Mouse (Mus musculus): ENCODE measurements around the gene Olfr221. TPM values are rescaled to one million over a fixed set of nuclear protein-coding genes. Genes with fewer than 3 reads are reported as not detected.

The Olfr221 gene
- polyA plus RNA-seq, 1 experiment from 2014 or later, result not detected

DNA sequence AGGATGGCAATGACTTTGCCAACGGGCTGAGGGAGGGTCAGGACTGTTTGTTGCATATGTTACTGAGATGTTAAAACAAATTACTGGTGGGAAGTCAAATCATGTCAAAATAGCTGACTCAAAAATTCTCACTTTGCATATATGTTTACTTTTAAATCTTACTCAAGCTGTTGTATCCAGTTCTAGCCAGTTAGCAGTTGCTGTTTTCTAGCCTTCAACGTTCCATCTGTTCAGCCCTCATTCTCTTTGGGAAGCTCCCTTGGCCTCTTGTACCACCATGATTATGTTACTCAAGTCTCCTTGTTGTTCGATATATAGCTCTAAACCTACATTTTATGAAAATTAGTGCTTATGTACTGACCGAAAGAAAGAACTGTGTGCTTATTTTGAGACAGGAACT is 15.9 kb downstream of the Olfr221 start:
- H3K27me3 ChIP-seq (ENCODE audit: insufficient read depth, poor library complexity, severe bottlenecking), result no peaks in the 10 kb centered on the region
- peaks cover 21% of the 10 kb centered on the region for H3K4me1 ChIP-seq (replicated peaks)
- no peak overlapping the region for H3K27ac ChIP-seq
- no peak overlapping the region for H3K4me3 ChIP-seq
- H3K9me3 ChIP-seq, result no peaks in the 10 kb centered on the region
- no peaks in the 10 kb centered on the region for H3K36me3 ChIP-seq
- DNase-seq (ENCODE audit: low spot score), result no peak
- WGBS, result 92% methylated on average over 4 of the region's 4 CpGs

DNA sequence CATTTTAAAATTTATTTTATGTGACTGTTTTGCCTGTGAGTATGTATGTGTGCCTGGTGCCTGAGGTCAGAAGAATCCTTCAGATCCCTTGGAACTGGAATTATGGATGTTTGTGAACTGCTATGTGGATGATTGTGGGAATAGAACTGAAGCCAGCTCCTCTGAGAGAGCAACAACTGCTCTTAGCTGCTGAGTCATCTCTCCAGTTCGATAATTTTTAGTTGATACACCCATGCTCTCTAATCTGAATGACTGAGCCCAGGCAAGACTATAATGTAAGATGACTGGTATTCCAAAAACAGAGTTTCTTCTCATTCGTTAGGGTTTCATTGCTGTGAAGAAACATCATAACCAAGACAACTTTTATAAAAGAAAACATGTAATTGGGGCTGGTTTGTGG is 18.1 kb downstream of the Olfr221 start:
- 89% methylated on average over 2 of the region's 2 CpGs for WGBS
- DNase-seq (ENCODE audit: low spot score), result no peak
- no peak overlapping the region for H3K4me3 ChIP-seq
- peaks cover 41% of the 10 kb centered on the region for H3K4me1 ChIP-seq (replicated peaks)
- no peaks in the 10 kb centered on the region for H3K36me3 ChIP-seq
- no peaks in the 10 kb centered on the region for H3K27me3 ChIP-seq (ENCODE audit: insufficient read depth, poor library complexity, severe bottlenecking)
- no peak overlapping the region for H3K27ac ChIP-seq
- no peaks in the 10 kb centered on the region for H3K9me3 ChIP-seq

DNA sequence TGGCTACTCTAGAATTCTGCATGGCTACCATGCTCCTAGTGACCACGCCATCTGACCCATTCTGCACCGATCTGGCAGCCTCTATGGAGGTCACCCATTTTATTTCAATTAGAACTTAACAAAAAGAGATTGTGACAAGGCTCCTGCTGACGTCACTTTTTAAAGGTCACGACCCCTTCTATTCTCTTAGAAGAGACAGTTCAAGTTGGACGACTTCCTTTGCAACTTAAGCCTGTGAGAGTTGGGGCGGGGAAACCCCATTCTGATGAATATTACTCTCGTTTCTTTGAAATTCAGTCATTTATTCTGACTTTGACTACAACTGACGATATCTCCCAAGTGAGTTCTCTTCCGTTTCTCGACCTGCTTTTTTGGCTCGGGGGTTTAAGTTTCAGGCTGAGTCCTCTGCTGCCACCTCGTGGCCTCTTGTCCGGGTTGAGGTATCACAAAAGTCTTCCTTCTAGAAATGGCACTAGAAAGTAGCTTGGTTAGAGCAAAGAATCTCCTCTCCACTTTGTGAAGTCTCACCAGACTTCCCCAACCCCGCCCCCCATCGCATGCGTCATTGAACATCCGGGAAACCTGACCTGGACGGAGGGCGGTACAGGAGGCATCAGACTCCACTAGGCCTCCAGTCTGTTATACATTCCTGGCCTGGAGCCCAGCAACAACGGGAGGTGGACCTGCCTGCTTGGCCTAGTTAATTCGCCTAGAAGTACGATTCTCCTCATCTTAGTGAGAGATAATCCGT is 19.4 kb downstream of the Olfr221 start:
- 4% methylated on average over 23 of the region's 23 CpGs for WGBS
- peaks cover 53% of the 10 kb centered on the region for H3K4me1 ChIP-seq (replicated peaks)

DNA sequence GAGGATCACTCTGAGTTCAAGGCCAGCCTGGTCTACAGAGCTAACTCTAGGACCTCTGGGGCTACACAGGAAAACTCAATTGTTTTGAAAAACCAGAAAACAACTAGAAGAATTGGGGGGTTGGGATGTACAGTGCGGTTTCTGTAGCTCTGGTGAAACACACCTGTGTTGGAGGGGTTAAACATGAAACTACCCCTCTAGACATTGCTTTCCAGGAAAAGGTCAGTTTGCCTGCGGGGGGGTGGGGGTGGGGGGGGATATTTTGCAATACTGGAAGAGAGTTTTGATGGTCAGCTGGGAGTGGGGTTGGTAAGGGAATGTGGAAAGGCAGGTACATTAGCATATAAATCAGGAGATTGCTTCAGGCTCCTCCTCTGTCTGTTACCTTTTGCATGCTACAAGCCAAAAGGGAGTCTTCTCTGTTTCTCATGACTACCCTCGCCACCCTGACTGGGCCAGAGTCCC is 20.0 kb downstream of the Olfr221 start:
- Histone ChIP-seq H3K27ac (peak overlapping the region; percentile 87; the same call in 1 of the 2 replicates), H3K9me3 (no peaks in the 10 kb centered on the region)
- WGBS, result 56% methylated on average over 3 of the region's 3 CpGs

More for the DNA sequence above, 19.4 kb downstream of the Olfr221 start:
- H3K4me3 ChIP-seq, result peak overlapping the region; percentile 45
- peak; percentile 91 for DNase-seq (ENCODE audit: low spot score)
- H3K27ac ChIP-seq, result peak overlapping the region; percentile 87
- H3K36me3 ChIP-seq, result peaks cover 5% of the 10 kb centered on the region; the same call in 1 of the 2 replicates
- no peaks in the 10 kb centered on the region for H3K9me3 ChIP-seq
- no peaks in the 10 kb centered on the region for H3K27me3 ChIP-seq (ENCODE audit: insufficient read depth, poor library complexity, severe bottlenecking)

DNA sequence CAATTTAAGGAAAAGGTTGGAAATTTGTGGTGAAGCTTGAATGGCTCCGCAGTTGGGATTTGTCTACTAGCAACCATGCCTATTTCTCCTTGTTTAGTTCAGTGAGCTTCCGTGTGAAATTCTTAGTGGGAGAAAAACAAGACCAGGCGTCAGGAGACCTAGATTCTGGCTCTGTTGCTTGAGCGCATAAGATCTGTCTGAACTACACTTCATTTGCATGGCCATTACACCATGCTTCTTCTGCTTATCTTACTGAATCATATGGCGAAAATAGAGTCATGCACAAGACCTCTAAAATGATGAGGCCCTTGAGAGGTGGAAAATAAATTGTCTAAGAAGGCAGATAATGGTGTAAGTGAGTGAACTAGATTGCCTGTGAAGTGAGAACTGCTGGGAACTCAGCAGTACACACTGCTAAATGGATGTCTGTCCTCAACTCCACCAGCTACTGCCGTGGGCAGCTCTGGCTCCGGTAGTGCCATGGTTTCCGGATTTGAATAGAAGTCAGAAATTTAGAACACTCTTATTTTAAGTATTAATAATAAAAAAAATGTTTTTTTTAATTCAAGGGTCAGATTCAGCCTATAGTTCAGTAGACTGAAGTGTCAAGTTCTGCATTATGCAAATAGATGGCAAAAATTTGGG is 20.6 kb downstream of the Olfr221 start:
- Histone ChIP-seq H3K27ac (peak overlapping the region; percentile 100), H3K4me1 (replicated peaks) (peaks cover 64% of the 10 kb centered on the region), H3K36me3 (peaks cover 5% of the 10 kb centered on the region; the same call in 1 of the 2 replicates), H3K27me3 (ENCODE audit: insufficient read depth, poor library complexity, severe bottlenecking) (no peaks in the 10 kb centered on the region), H3K9me3 (no peaks in the 10 kb centered on the region), H3K4me3 (no peak overlapping the region)
- DNase-seq (ENCODE audit: low spot score), result no peak
- WGBS, result 92% methylated on average over 8 of the region's 8 CpGs

More for the DNA sequence above, 20.0 kb downstream of the Olfr221 start:
- no peak for DNase-seq (ENCODE audit: low spot score)
- Histone ChIP-seq H3K36me3 (peaks cover 5% of the 10 kb centered on the region; the same call in 1 of the 2 replicates), H3K4me1 (replicated peaks) (peaks cover 58% of the 10 kb centered on the region), H3K4me3 (peak overlapping the region; percentile 45), H3K27me3 (ENCODE audit: insufficient read depth, poor library complexity, severe bottlenecking) (no peaks in the 10 kb centered on the region)

DNA sequence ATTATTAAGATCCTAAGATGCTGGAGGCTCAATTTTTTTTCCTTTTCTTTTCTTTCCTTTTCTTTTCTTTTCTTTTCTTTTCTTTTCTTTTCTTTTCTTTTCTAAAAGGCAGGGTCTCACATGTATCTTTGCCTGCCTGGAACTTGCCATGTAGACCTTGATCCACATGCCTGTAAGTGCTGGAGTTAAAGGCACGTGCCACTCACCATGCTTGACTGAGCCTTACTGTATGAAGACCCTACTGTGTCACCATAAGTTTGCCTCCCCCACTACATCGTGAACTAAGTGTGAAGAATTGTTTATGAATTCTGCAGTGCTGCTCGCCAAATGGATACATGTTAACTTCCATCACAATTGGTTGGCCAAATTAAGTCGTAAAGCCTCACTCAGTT is 21.1 kb downstream of the Olfr221 start:
- Histone ChIP-seq H3K36me3 (peaks cover 5% of the 10 kb centered on the region; the same call in 1 of the 2 replicates), H3K4me1 (replicated peaks) (peaks cover 69% of the 10 kb centered on the region), H3K4me3 (peak overlapping the region; percentile 69), H3K9me3 (no peaks in the 10 kb centered on the region), H3K27me3 (ENCODE audit: insufficient read depth, poor library complexity, severe bottlenecking) (no peaks in the 10 kb centered on the region), H3K27ac (peak overlapping the region; percentile 100)
- 75% methylated on average over 4 of the region's 4 CpGs for WGBS
- DNase-seq (ENCODE audit: low spot score), result no peak

DNA sequence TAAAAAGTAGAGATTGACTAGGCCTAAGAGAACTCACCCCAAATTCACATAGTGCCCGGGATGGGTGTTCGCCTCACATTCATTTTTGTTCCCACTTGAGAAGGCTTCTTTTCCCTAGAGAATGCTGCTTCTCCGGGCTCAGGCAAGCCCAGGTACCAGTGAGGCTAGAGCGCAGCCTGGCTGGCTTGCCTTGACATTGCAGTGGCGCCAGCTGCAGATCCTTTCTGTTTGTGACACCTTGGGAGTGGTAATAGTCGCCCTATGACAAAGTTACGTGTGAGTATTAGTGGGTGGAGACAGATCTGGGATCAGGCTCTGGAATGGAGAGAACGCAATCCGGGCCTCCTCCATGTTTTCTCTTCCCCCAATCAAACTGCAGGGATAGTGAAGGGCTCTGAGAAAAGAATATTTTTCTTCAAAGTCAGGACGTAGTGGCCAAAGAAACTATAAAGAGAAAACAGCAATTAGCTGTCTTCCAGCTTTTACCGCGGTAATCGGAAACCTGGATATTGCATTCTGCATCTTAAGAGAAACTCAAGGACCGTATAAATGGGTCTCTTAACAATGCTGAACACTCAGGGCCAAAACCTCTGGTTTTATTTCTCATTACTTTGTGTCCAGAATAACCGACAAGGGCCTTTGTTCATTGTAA is 21.6 kb downstream of the Olfr221 start, which contains the start of gene Zfp219:
Zfp219 (minus strand) TSS at position 248 of the 652 bp plus-strand sequence.
- Histone ChIP-seq H3K36me3 (peaks cover 5% of the 10 kb centered on the region; the same call in 1 of the 2 replicates), H3K27ac (peak within 1 kb of the TSS; percentile 100), H3K27me3 (ENCODE audit: insufficient read depth, poor library complexity, severe bottlenecking) (no peaks in the 10 kb centered on the region), H3K4me3 (peak within 1 kb of the TSS; percentile 69), H3K4me1 (replicated peaks) (peaks cover 74% of the 10 kb centered on the region), H3K9me3 (no peaks in the 10 kb centered on the region)
- peak; percentile 78 for DNase-seq (ENCODE audit: low spot score)
- 12% methylated on average over 15 of the region's 15 CpGs for WGBS

DNA sequence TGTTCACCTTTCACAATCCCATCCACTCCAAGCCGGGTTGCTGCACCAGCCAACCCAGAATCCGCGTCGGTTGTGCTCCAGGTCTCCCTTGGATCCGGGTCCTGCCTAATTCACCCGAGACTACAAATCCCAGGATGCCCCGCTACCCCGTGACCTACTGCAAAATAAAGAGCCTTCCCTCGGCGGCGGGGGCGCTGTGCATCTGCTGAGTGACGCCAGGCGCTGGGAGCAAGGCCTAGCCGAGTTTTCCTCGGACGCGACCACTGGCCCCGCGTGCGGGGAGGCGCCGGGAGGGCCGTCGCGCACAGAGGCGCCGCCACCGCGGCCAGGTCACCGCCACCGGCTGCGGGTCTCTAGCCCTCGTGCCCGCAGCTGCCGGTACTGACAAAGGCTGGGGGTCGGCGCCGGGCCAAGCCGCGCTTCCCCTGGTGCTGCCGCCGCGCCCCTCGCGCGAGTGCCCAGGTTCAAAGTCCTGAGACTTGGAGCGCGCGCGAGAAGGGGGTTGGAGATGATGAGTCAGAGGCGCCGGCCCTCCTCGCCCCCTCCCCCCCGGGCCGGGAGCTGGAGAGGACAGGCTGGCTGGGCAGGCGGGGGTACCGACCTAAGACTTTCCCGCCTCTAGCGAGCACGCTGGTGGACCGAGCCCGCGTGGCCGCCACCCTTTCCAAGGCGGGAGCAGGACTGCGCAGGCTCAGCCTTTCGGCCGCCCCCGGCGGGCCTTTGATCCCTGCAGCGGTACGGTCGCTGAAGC is 22.5 kb downstream of the Olfr221 start:
- Histone ChIP-seq H3K4me3 (peak overlapping the region; percentile 69), H3K36me3 (peaks cover 5% of the 10 kb centered on the region; the same call in 1 of the 2 replicates), H3K27me3 (ENCODE audit: insufficient read depth, poor library complexity, severe bottlenecking) (no peaks in the 10 kb centered on the region), H3K4me1 (replicated peaks) (peaks cover 81% of the 10 kb centered on the region), H3K9me3 (no peaks in the 10 kb centered on the region), H3K27ac (peak overlapping the region; percentile 100)
- under 1% methylated on average over 73 of the region's 74 CpGs for WGBS
- peak; percentile 98 for DNase-seq (ENCODE audit: low spot score)

DNA sequence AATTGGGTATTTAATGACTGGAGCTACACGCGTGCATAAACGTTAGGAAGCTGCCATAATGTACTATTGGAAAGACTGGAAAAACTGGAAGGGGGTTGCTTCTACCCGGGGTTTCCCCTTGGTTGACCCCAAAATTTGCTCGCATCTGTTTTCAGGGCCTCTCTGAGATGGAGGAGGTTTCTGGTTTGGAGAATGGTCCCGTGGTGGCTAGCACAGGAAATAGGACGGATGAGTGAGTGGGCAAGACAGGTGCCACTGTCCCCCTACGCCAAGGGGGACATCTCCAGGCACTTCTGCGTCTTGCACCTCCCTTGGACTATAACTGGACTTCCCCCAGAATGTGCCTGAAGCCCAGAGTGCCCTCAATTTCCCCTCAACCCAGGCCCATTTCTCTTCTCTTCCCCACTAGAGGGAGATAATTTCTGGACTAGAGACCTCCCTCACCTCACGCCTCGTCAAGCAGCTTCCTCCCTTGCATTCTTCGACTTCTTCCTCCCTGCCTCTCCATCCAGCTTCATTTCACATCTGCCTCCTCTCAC is 23.1 kb downstream of the Olfr221 start:
- Histone ChIP-seq H3K27me3 (ENCODE audit: insufficient read depth, poor library complexity, severe bottlenecking) (no peaks in the 10 kb centered on the region), H3K9me3 (no peaks in the 10 kb centered on the region), H3K4me1 (replicated peaks) (peaks cover 81% of the 10 kb centered on the region), H3K4me3 (peak overlapping the region; percentile 69), H3K36me3 (peaks cover 5% of the 10 kb centered on the region; the same call in 1 of the 2 replicates), H3K27ac (peak overlapping the region; percentile 100)
- WGBS, result 38% methylated on average over 12 of the region's 12 CpGs
- no peak for DNase-seq (ENCODE audit: low spot score)

DNA sequence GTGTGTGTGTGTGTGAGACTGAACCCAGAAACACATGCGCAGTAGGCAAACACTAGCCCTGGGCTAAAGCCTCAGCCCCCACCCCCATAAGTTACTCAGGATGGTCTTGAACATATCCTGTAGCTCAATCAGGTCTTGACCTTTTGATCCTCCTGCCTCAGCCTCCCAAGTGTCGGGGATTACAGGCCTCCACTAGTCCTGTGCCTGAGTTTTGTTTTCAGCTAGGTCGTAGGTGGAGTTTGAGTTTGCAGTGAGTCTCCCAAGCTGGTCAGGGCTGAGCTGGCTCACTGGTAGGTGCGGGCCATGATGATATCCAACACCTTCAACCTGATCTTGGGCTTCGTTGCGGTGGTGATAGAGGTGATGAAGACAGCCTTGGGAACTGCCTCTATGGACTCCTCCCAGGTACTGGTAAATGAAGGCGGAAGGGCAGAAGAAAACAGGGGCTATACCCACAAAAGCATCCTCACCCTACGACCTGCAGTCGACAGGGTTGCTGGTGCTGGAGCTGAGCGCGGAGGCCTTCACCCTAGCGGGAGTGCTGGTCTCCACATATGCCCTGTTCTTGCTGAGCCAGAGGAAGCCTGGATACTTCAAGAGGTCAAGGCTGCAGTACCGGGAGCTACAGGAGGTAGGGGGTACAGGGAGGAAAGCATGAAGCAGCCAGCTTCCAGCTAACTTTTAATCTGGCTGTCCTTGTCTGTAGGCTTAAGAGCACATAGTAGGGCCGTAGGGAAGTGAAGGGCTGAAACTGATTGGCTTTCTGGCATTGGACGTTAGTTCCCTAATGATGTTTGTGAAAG is 23.8 kb downstream of the Olfr221 start:
- Histone ChIP-seq H3K27me3 (ENCODE audit: insufficient read depth, poor library complexity, severe bottlenecking) (no peaks in the 10 kb centered on the region), H3K36me3 (peaks cover 5% of the 10 kb centered on the region; the same call in 1 of the 2 replicates), H3K9me3 (no peaks in the 10 kb centered on the region), H3K4me3 (peak overlapping the region; percentile 69), H3K27ac (peak overlapping the region; percentile 100), H3K4me1 (replicated peaks) (peaks cover 81% of the 10 kb centered on the region)
- DNase-seq (ENCODE audit: low spot score), result no peak
- 90% methylated on average over 15 of the region's 15 CpGs for WGBS

DNA sequence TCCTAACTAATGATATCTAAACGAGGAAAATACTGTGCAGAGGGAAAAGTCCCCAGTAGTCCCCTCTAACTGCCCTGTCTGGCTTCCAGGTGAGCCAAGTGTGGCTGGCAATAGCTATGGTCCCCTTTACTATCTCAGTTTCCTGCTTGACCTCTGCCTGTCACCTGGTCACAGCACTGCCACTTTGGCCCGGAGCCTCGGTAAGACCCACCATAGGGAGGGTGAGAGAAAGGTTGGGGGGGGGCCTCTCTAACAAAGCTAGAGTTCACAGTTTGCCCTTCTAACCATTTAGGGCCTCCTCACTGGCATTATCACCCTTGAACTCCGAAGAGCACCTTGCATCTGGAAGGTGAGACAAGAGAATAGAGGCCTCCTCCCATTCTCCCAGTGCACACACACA is 24.6 kb downstream of the Olfr221 start:
- Histone ChIP-seq H3K36me3 (peaks cover 5% of the 10 kb centered on the region; the same call in 1 of the 2 replicates), H3K4me1 (replicated peaks) (peaks cover 81% of the 10 kb centered on the region), H3K27ac (0 out of 2 replicates have a peak overlapping the region, but pooled peaks have one; percentile 35), H3K9me3 (no peaks in the 10 kb centered on the region), H3K4me3 (no peak overlapping the region), H3K27me3 (ENCODE audit: insufficient read depth, poor library complexity, severe bottlenecking) (no peaks in the 10 kb centered on the region)
- no peak for DNase-seq (ENCODE audit: low spot score)
- WGBS, result 85% methylated on average over 4 of the region's 4 CpGs
